Mouse (Mus musculus): ENCODE results near the gene Ganc. TPM values are rescaled to one million over a fixed set of nuclear protein-coding genes. Genes with fewer than 3 reads are reported as not detected.

Gene Ganc
- total RNA-seq, 1 experiment: 5.1 TPM

DNA sequence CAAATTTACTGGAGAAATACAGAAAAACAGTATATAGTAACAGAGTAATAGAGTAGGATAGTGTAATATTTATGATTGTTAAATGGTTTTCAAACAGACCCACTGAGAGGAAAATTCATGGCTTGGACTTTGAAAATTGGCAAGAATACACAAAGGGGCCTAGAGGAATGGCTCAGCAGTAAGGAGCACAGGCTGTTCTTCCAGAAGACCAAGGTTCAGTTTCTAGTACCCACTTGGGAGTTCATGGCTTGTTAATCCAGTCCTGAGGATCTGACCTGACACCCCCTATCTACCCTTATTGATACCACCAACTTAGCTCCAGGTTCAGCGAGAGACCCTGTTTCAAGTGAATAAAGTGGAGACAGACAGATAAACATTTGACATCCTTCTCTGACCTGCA lies 5.7 kb upstream of the Ganc start:
- in situ Hi-C loops (cut with MboI; ENCODE audit: low sequenced_read_pairs in 2 of 2, unreplicated experiment in 2 of 2): no loop called here
- DNase-seq (ENCODE audit: low read depth, low spot score): no peak
- no peak overlapping the region for H3K9ac ChIP-seq (ENCODE audit: insufficient read depth, low read depth, low read length, poor library complexity, severe bottlenecking)
- H3K9me3 ChIP-seq (ENCODE audit: control insufficient read depth, insufficient read depth, low read depth, low read length): no peaks in the 10 kb centered on the region
- TF ChIP-seq ZC3H11A (IDR thresholded peaks at IDR 0.05; ENCODE audit: borderline replicate concordance, low read depth, low read length) (no peak), MAFK (IDR thresholded peaks at IDR 0.05; ENCODE audit: insufficient read depth, low read depth, low read length) (no peak), ZNF384 (IDR thresholded peaks at IDR 0.05; ENCODE audit: low read depth, low read length) (no peak), HCFC1 (IDR thresholded peaks at IDR 0.05; ENCODE audit: borderline replicate concordance, insufficient read depth, low read length) (no peak), CHD2 (IDR thresholded peaks at IDR 0.05; ENCODE audit: low read depth, low read length) (no peak)
- peaks cover 8% of the 10 kb centered on the region for H3K36me3 ChIP-seq (ENCODE audit: control insufficient read depth, insufficient read depth, low read length, poor library complexity, severe bottlenecking)
- H3K4me1 ChIP-seq (ENCODE audit: control insufficient read depth in 2 of 2, insufficient read depth in 2 of 2, low read length in 2 of 2, poor library complexity in 1 of 2): peaks cover 0 to 2% of the 10 kb centered on the region in 2 experiments; a peak in 1 of 4 replicates
- H3K4me3 ChIP-seq (ENCODE audit: insufficient read depth in 1 of 2, low read depth in 1 of 2, low read length in 2 of 2, poor library complexity in 1 of 2, severe bottlenecking in 1 of 2): no peak overlapping the region
- H3K27ac ChIP-seq (ENCODE audit: insufficient read depth, low read depth, low read length, poor library complexity, severe bottlenecking): no peak overlapping the region

DNA sequence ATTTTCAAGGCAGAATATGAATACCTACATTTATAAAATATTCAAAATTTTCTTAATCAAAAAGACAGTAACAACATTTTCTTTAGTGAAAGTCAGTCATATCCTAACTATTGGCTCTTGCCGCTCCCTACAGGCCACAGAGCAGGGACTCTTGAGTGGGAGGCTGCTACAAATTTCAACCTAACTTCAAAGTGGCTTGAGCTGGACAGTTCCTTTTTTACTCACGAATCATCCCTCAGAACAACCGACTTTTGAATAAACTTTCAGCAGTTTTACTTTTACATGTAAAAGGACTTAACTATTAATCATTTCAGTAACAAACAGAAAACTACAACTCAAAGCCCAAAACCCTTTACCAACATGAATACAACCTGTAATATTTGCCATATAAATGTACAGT lies 883 bp upstream of the Ganc start:
- Histone ChIP-seq H3K27ac (ENCODE audit: insufficient read depth, low read depth, low read length, poor library complexity, severe bottlenecking) (no peak overlapping the region), H3K4me3 (ENCODE audit: insufficient read depth in 1 of 2, low read depth in 1 of 2, low read length in 2 of 2, poor library complexity in 1 of 2, severe bottlenecking in 1 of 2) (peak overlapping the region in 1 of 2 experiments; percentile 100; a peak in 3 of 4 replicates), H3K36me3 (ENCODE audit: control insufficient read depth, insufficient read depth, low read length, poor library complexity, severe bottlenecking) (no peaks in the 10 kb centered on the region), H3K9me3 (ENCODE audit: control insufficient read depth, insufficient read depth, low read depth, low read length) (no peaks in the 10 kb centered on the region), H3K9ac (ENCODE audit: insufficient read depth, low read depth, low read length, poor library complexity, severe bottlenecking) (no peak overlapping the region), H3K4me1 (ENCODE audit: control insufficient read depth in 2 of 2, insufficient read depth in 2 of 2, low read length in 2 of 2, poor library complexity in 1 of 2) (peaks cover 0 to 2% of the 10 kb centered on the region in 2 experiments; a peak in 1 of 4 replicates)
- in situ Hi-C loops (cut with MboI; ENCODE audit: low sequenced_read_pairs in 2 of 2, unreplicated experiment in 2 of 2): no loop called here
- no peak for TF ChIP-seq CHD2 (IDR thresholded peaks at IDR 0.05; ENCODE audit: low read depth, low read length)
- TF ChIP-seq HCFC1 (IDR thresholded peaks at IDR 0.05; ENCODE audit: borderline replicate concordance, insufficient read depth, low read length): no peak
- no peak for TF ChIP-seq ZNF384 (IDR thresholded peaks at IDR 0.05; ENCODE audit: low read depth, low read length)
- TF ChIP-seq MAFK (IDR thresholded peaks at IDR 0.05; ENCODE audit: insufficient read depth, low read depth, low read length): no peak
- TF ChIP-seq ZC3H11A (IDR thresholded peaks at IDR 0.05; ENCODE audit: borderline replicate concordance, low read depth, low read length): no peak
- DNase-seq (ENCODE audit: low read depth, low spot score): no peak

DNA sequence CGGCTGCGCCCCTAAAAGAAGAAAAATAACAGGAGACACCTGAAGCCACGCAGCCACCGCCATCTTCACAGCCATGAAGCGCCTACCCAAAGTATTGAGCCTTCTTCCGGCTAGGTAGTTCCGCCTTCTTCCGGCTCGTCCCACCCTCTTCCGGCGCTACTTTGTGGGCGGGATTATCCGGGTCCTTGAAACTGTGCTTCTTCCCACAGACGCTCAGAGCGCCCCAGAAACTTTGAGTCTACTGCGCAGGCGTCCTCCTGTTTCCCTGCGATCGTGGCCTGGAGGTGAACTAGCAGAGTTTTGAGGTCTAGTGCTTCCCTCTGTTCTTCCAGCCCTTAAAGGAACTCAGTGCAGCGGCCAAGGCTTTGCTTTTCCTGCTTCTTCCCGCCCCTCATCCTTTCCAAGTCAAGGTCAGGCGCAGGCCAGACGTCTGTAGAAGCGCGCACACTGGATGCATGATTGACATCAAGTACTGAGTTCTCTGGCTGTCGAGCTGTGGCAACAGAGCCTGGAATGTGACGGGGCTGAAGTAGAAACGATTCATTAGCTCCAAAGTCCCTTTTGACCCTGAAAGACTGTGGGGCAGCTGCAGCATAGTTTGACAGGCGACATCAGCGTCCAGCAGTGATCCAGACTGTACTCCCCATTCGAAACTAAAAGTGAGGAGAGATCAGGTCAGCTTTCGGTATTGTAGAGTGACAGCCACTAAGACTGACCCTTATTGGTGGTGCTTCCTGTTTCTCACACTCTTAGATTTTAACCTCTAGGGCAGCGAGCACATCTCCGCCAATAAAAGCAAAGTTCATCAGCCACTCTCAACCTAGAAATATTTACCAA lies 508 bp downstream of the Ganc start, which contains the start of gene Tmem87a:
TSS of gene Tmem87a (minus strand) at position 128 of the 837 bp plus-strand sequence.
- H3K27ac ChIP-seq (ENCODE audit: insufficient read depth, low read depth, low read length, poor library complexity, severe bottlenecking): peak within 1 kb of the TSS; percentile 83
- in situ Hi-C loops (cut with MboI; ENCODE audit: low sequenced_read_pairs in 2 of 2, unreplicated experiment in 2 of 2): no loop called here
- no peaks in the 10 kb centered on the region for H3K9me3 ChIP-seq (ENCODE audit: control insufficient read depth, insufficient read depth, low read depth, low read length)

DNA sequence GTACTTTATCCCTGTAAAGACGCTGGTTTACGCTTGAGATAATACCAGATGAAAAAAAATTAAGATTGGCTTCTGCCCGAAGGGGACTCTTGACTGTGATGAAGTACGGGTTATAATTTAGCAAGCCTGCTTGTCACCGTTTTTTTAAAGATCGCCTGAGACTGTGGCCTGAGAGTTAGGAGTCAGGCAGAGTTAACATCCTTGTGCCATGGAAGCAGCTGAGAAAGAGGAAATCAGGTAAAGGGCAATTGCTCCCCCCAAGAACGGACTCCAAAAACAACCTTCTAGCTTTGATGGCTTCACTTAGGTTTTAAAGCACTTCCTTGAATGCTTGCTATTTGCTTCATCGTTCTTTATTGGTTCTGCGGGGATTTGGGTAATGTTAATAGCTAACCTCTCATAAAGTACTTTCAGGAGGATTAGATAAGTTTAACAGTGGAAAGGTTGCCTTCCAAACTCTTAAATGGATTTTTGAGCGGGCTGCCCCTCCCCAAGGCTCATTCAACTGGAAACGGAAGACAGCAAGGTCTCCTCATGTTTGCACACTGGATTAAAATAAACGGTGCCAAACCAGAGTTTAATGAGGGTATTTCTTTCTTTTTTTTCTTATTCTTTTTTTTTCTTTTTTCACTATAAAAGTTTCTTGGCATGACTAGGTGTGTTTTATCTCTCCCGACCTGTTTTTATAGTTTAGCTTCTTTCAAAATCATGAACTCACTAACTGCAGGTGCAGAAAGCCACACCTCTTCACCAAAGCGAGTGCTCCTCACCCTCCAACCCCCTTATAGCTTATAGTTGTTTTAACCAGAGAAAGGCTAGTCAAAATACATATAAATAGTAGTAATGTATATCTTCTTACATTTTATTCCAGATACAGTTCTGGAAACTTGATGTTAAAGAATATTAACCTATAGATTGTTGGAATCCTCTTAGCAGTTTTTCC lies 1.4 kb downstream of the Ganc start:
- Histone ChIP-seq H3K27ac (ENCODE audit: insufficient read depth, low read depth, low read length, poor library complexity, severe bottlenecking) (no peak overlapping the region), H3K36me3 (ENCODE audit: control insufficient read depth, insufficient read depth, low read length, poor library complexity, severe bottlenecking) (no peaks in the 10 kb centered on the region), H3K4me1 (ENCODE audit: control insufficient read depth in 2 of 2, insufficient read depth in 2 of 2, low read length in 2 of 2, poor library complexity in 1 of 2) (peaks cover 0 to 2% of the 10 kb centered on the region in 2 experiments; a peak in 1 of 4 replicates), H3K9me3 (ENCODE audit: control insufficient read depth, insufficient read depth, low read depth, low read length) (no peaks in the 10 kb centered on the region), H3K4me3 (ENCODE audit: insufficient read depth in 1 of 2, low read depth in 1 of 2, low read length in 2 of 2, poor library complexity in 1 of 2, severe bottlenecking in 1 of 2) (peak overlapping the region; percentile 96 to 100), H3K9ac (ENCODE audit: insufficient read depth, low read depth, low read length, poor library complexity, severe bottlenecking) (peak overlapping the region; percentile 92)
- in situ Hi-C loops (cut with MboI; ENCODE audit: low sequenced_read_pairs in 2 of 2, unreplicated experiment in 2 of 2): no loop called here
- TF ChIP-seq ZC3H11A (IDR thresholded peaks at IDR 0.05; ENCODE audit: borderline replicate concordance, low read depth, low read length) (no peak), ZNF384 (IDR thresholded peaks at IDR 0.05; ENCODE audit: low read depth, low read length) (no peak), MAFK (IDR thresholded peaks at IDR 0.05; ENCODE audit: insufficient read depth, low read depth, low read length) (no peak), HCFC1 (IDR thresholded peaks at IDR 0.05; ENCODE audit: borderline replicate concordance, insufficient read depth, low read length) (no peak), CHD2 (IDR thresholded peaks at IDR 0.05; ENCODE audit: low read depth, low read length) (no peak)
- no peak for DNase-seq (ENCODE audit: low read depth, low spot score)

More for the DNA sequence above, 508 bp downstream of the Ganc start, which contains the start of gene Tmem87a:
- TF ChIP-seq HCFC1 (IDR thresholded peaks at IDR 0.05; ENCODE audit: borderline replicate concordance, insufficient read depth, low read length) (0 out of 2 replicates have a peak, but pooled peaks have one; percentile 72), ZC3H11A (IDR thresholded peaks at IDR 0.05; ENCODE audit: borderline replicate concordance, low read depth, low read length) (no peak), ZNF384 (IDR thresholded peaks at IDR 0.05; ENCODE audit: low read depth, low read length) (no peak)
- Histone ChIP-seq H3K4me1 (ENCODE audit: control insufficient read depth in 2 of 2, insufficient read depth in 2 of 2, low read length in 2 of 2, poor library complexity in 1 of 2) (peaks cover 0 to 2% of the 10 kb centered on the region in 2 experiments; a peak in 1 of 4 replicates), H3K4me3 (ENCODE audit: insufficient read depth in 1 of 2, low read depth in 1 of 2, low read length in 2 of 2, poor library complexity in 1 of 2, severe bottlenecking in 1 of 2) (peak within 1 kb of the TSS; percentile 96 to 100), H3K9ac (ENCODE audit: insufficient read depth, low read depth, low read length, poor library complexity, severe bottlenecking) (peak within 1 kb of the TSS; percentile 97), H3K36me3 (ENCODE audit: control insufficient read depth, insufficient read depth, low read length, poor library complexity, severe bottlenecking) (no peaks in the 10 kb centered on the region)
- peak; percentile 97 for DNase-seq (ENCODE audit: low read depth, low spot score)
